ENCODE assay signal across 8 mouse cellular contexts in the genomic region with DNA sequence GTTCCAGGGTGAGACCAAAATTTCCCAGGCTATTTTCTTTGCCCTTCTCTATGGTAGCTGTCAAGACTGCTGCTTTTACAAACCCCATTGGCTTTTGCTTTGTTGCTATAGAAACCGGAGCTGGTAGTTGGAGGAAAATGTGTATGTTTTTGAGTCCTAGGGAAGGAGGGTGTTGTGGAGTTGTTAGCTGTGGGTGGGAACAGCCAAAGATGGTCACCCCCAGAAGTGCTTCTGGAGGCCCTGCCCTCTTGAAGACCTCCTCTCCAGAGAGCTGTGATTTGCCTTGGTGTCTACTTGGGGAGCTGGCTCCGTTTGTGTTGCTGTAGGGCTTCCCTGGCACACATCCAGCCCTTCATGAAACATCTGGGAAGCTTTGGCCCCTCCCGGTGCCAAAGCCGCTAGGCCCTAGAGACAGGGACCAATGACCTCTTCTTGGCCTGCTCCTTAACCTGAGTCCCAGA.
A peak's percentile ranks its signal among the peaks of the same experiment; 100 is the strongest.
DNase-seq lines count a peak whose midpoint lies in the region; ATAC-seq and TF ChIP-seq lines count a peak whose summit lies in the region.

No protein-coding gene starts in this region.

- no peaks in the 10 kb centered on the region for H3K36me3 ChIP-seq in lung, embryonic 16.5 days (ENCODE audit: control insufficient read depth, insufficient read depth, low read length)
- H3K36me3 ChIP-seq in heart, embryonic 15.5 days, result no peaks in the 10 kb centered on the region
- H3K36me3 ChIP-seq in midbrain, postnatal 0 days (ENCODE audit: insufficient read depth, low read length), result no peaks in the 10 kb centered on the region

- peak; percentile 57 for DNase-seq in adrenal gland, postnatal 14 days
- no peak for DNase-seq in adrenal gland, adult 18-20 months (ENCODE audit: low spot score in 2 of 2)
- DNase-seq in lung, adult 18-20 months, result no peak
- DNase-seq in midbrain, postnatal 0 days (ENCODE audit: low spot score), result peak; percentile 60
- DNase-seq in spleen, postnatal 36 days (ENCODE audit: low spot score in 2 of 2), result no peak
- no peak for DNase-seq in layer of hippocampus, postnatal 10 days (ENCODE audit: low spot score in 2 of 2)

- ATAC-seq in lung, embryonic 16.5 days (ENCODE audit: low read depth), result peak; percentile 51; the same call in 1 of the 2 replicates
- ATAC-seq in heart, embryonic 15.5 days (replicated peaks; ENCODE audit: insufficient number of reproducible peaks, insufficient read depth, low FRiP score, low read depth), result no peak
- peak; percentile 17; the same call in 1 of the 2 replicates for ATAC-seq in midbrain, postnatal 0 days (ENCODE audit: low FRiP score)

- no peaks in the 10 kb centered on the region for H3K27me3 ChIP-seq in lung, embryonic 16.5 days (ENCODE audit: control insufficient read depth, insufficient read depth, low read depth, low read length)
- H3K27me3 ChIP-seq in heart, embryonic 15.5 days, result no peaks in the 10 kb centered on the region
- H3K27me3 ChIP-seq in midbrain, postnatal 0 days (ENCODE audit: insufficient read depth, low read length), result no peaks in the 10 kb centered on the region

- 22% methylated on average over 4 of the region's 4 CpGs for WGBS in lung, embryonic 16.5 days
- WGBS in heart, embryonic 15.5 days, result 30% methylated on average over 4 of the region's 4 CpGs
- 46% methylated on average over 4 of the region's 4 CpGs for WGBS in midbrain, postnatal 0 days

- no peak overlapping the region for H3K4me2 ChIP-seq in lung, embryonic 16.5 days (ENCODE audit: low read depth, low read length)
- H3K4me2 ChIP-seq in heart, embryonic 15.5 days, result no peak overlapping the region
- H3K4me2 ChIP-seq in midbrain, postnatal 0 days (ENCODE audit: low read depth, low read length, poor library complexity, severe bottlenecking), result 0 out of 2 replicates have a peak overlapping the region, but pooled peaks have one; percentile 6

- H3K4me1 ChIP-seq in lung, embryonic 16.5 days (replicated peaks; ENCODE audit: control insufficient read depth, insufficient read depth, low read length), result peaks cover 16% of the 10 kb centered on the region
- peaks cover 33% of the 10 kb centered on the region for H3K4me1 ChIP-seq in heart, embryonic 15.5 days (replicated peaks)
- H3K4me1 ChIP-seq in midbrain, postnatal 0 days (ENCODE audit: insufficient read depth, low read length), result peaks cover 12% of the 10 kb centered on the region; the same call in 1 of the 2 replicates

- H3K9ac ChIP-seq in lung, embryonic 16.5 days (ENCODE audit: low read length), result no peak overlapping the region
- no peak overlapping the region for H3K9ac ChIP-seq in heart, embryonic 15.5 days
- H3K9ac ChIP-seq in midbrain, postnatal 0 days (replicated peaks; ENCODE audit: low read length, poor library complexity, severe bottlenecking), result no peak overlapping the region

- H3K9me3 ChIP-seq in lung, embryonic 16.5 days (ENCODE audit: control insufficient read depth, low read length), result no peaks in the 10 kb centered on the region
- H3K9me3 ChIP-seq in heart, embryonic 15.5 days (replicated peaks), result no peaks in the 10 kb centered on the region
- H3K9me3 ChIP-seq in midbrain, postnatal 0 days (ENCODE audit: low read length), result no peaks in the 10 kb centered on the region

- no peak overlapping the region for H3K27ac ChIP-seq in lung, embryonic 16.5 days (ENCODE audit: low read length)
- peak overlapping the region; percentile 24; the same call in 1 of the 2 replicates for H3K27ac ChIP-seq in heart, embryonic 15.5 days
- H3K27ac ChIP-seq in midbrain, postnatal 0 days (ENCODE audit: low read depth, low read length), result peak overlapping the region; percentile 19; the same call in 1 of the 2 replicates

- H3K4me3 ChIP-seq in lung, embryonic 16.5 days (ENCODE audit: low read length), result no peak overlapping the region
- no peak overlapping the region for H3K4me3 ChIP-seq in heart, embryonic 15.5 days
- H3K4me3 ChIP-seq in midbrain, postnatal 0 days (ENCODE audit: low read depth, low read length), result no peak overlapping the region

- TF ChIP-seq CTCF in midbrain, postnatal 0 days (IDR thresholded peaks at IDR 0.05), result no peak

Comparison
In these comparisons a context has a peak if more than half of its experiments do, and no peak if none do; other contexts are left out.
1. DNase-seq: peak in adrenal gland, postnatal 14 days (single experiment) and midbrain, postnatal 0 days (single experiment); none in adrenal gland, adult 18-20 months (0 of 2), lung, adult 18-20 months (0 of 2), spleen, postnatal 36 days (0 of 2) and layer of hippocampus, postnatal 10 days (0 of 2).